Mouse (Mus musculus) bone marrow, adult 2 months (tissue): ENCODE data around the gene Etnk1.

Experiments
- CTCF ChIP-seq: fragments of 200-500 bp; IDR thresholded peaks from 2 replicates; pipeline ENCODE4 v1.5.1; 2011; ENCODE audit warnings: low read length, control low read depth; ENCODE audit not compliant: control insufficient read depth, insufficient read depth
- POLR2A ChIP-seq: fragments of 200-500 bp; IDR thresholded peaks from 2 replicates; pipeline ENCODE4 v1.6.1; 2011; ENCODE audit warnings: low read depth, mild to moderate bottlenecking, control low read depth, low read length, borderline replicate concordance; ENCODE audit not compliant: control insufficient read depth

- TF ChIP-seq CTCF (no peak), POLR2A (no peak)
Observed at GRCm38 (mm10) chr6:143129952-143130351, 37.1 kb upstream of the Etnk1 start.
